Mouse (Mus musculus) heart, embryonic 15.5 days (tissue): ENCODE measurements around the gene Cenpu. TPM values are rescaled to one million over a fixed set of nuclear protein-coding genes. Genes with fewer than 3 reads are reported as not detected.

Experiments used
- ATAC-seq: fragments of 200-750 bp; cut with Nextera tagmentation; replicated peaks from 2 replicates; pipeline ENCODE4 v1.8.0; 2017; ENCODE audit warnings: low read depth, moderate TSS enrichment; ENCODE audit not compliant: insufficient number of reproducible peaks, insufficient read depth, low FRiP score
- H3K27ac ChIP-seq: fragments of 300-500 bp; sonication (generic); 2 replicates; pipeline ENCODE4 v1.5.1; 2015; ENCODE audit warnings: mild to moderate bottlenecking, inconsistent platforms
- H3K27me3 ChIP-seq: fragments of 300-500 bp; sonication (generic); 2 replicates; pipeline ENCODE4 v1.6.1; 2015; ENCODE audit warnings: inconsistent platforms
- H3K36me3 ChIP-seq: fragments of 300-500 bp; sonication (generic); 2 replicates; pipeline ENCODE4 v1.6.1; 2015; ENCODE audit warnings: mild to moderate bottlenecking, inconsistent platforms
- H3K4me1 ChIP-seq: fragments of 300-500 bp; sonication (generic); replicated peaks from 2 replicates; pipeline ENCODE4 v1.6.1; 2015; ENCODE audit warnings: inconsistent platforms
- H3K4me2 ChIP-seq: fragments of 300-500 bp; sonication (generic); 2 replicates; pipeline ENCODE4 v1.6.1; 2015; ENCODE audit warnings: inconsistent platforms, mild to moderate bottlenecking, moderate library complexity
- H3K4me3 ChIP-seq: fragments of 300-500 bp; sonication (generic); 2 replicates; pipeline ENCODE4 v1.5.1; 2015; ENCODE audit warnings: mild to moderate bottlenecking, inconsistent platforms
- H3K9ac ChIP-seq: fragments of 300-500 bp; sonication (generic); 2 replicates; pipeline ENCODE4 v1.6.1; 2015; ENCODE audit warnings: mild to moderate bottlenecking, inconsistent platforms
- H3K9me3 ChIP-seq: fragments of 300-500 bp; sonication (generic); replicated peaks from 2 replicates; pipeline ENCODE4 v1.6.1; 2016; ENCODE audit warnings: inconsistent platforms
- WGBS: fragments of 180-500 bp; shearing (Covaris S2); methylation state at CpG from one replicate; pipeline ENCODE4 v1.1.7; 2015; ENCODE audit warnings: mixed read lengths; 5-methylcytosine and 5-hydroxymethylcytosine counted together
- polyA plus RNA-seq: library from polyadenylated mRNA; unstranded; fragments of >200 nt; fragmentation: Nextera tagmentation; extraction: Ambion mirVana; gene quantifications from 2 replicates; pipeline ENCODE4 v1.2.1, GENCODE M21; 2015

The Cenpu gene
- polyA plus RNA-seq, 1 experiment from 2014 or later: 9.6 TPM

DNA sequence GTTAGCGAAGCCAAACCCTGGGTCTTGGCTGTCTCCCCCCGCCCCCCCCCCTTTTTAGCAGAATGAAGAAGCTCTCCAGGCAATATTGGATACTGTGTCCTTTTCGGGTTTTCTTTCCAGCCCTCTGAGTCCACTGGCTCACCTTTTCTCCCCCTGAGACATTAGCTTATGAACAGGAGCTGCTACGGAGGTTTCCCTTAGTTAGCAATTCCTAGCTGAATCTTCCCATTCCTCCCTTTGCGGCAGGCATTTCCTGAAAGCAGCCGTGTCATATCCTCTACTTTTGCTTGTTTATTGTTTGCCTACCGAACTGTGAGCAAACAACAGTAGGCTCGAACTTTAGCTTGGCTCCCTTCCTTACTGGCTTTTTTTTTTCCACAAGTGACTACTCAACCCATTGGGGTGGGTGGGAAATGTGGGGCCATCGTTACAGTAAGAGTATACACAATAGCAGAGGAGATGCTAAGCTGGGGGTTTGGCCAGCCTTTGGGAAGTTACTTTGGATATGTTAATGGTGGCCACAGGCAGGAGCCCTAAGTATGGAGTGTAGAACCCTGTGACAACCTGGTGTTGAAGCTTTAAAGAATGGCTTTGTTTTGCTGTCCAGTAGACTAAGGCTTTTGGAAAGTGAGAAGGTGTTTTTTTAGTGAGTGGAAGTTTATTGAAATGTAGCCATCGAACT, 67.0 kb downstream of the Cenpu start:
- H3K4me1 ChIP-seq: peaks cover 17% of the 10 kb centered on the region
- no peaks in the 10 kb centered on the region for H3K27me3 ChIP-seq
- no peaks in the 10 kb centered on the region for H3K36me3 ChIP-seq
- H3K9ac ChIP-seq: peak overlapping the region; percentile 72
- ATAC-seq: no peak
- peak overlapping the region; percentile 73 for H3K4me3 ChIP-seq
- H3K4me2 ChIP-seq: peak overlapping the region; percentile 78
- no peak overlapping the region for H3K27ac ChIP-seq
- WGBS: 12% methylated on average over 10 of the region's 10 CpGs
- no peaks in the 10 kb centered on the region for H3K9me3 ChIP-seq

DNA sequence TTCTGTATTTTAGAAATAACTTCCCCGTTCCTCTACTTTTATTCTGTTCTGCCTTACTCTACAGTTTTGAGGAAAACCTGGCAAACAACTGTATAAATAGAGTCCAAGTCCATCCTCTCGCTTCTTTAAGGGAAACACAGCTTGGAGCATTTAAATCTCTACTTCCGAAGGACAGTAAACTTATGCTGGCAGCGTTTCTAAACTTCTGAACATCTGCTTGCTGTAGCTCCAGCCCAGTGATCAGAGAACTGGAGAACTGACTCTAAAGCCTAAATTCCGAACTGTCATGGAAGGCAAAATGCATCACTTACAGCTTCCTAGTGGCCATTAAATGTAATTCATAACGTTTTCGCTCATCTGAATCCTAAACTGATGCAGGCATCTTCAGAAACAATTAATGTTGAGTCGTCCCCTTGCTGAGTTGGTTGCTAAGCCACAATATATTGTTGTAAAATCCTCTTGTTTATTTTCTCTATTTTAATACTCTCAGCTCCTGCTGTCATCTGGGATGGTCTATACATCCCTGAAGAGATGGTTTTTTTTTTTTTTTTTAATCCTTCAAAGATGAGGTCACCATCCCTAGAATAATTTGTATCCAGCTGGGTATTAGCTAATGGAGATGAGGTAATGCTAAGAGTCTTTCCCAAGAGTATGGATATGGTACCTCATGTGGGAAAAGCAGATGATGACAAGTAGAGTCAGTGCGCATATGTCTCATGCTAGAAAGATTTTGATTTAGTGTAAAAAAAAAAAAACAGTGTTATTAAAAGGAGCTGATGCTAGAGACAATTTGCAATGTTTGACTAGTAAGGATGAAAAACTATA, 70.8 kb downstream of the Cenpu start:
- Histone ChIP-seq H3K4me2 (no peak overlapping the region), H3K4me1 (peaks cover 25% of the 10 kb centered on the region), H3K36me3 (no peaks in the 10 kb centered on the region), H3K27ac (no peak overlapping the region), H3K9ac (no peak overlapping the region), H3K4me3 (no peak overlapping the region), H3K9me3 (no peaks in the 10 kb centered on the region), H3K27me3 (no peaks in the 10 kb centered on the region)
- ATAC-seq: no peak; the same call in 1 of the 2 replicates
- WGBS: 77% methylated on average over 9 of the region's 9 CpGs

DNA sequence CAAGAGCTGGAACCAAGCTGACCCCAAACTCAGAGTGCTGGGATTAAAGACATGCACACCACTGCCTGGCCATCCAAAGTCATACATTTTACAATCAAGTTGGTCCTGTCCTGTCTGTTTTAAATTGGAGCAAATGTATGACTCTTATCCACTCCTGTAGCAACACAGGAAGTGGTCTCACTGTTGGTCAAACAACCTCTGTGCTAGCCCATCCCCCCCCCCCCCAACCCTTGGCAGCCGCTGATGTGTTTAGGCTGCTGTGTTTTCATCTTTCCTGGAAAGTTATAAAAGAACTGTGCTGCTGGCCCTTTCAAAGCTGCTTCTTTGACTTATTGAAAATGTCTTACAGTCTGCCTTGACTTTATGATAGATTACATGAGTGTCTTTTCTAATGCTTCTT, 73.3 kb downstream of the Cenpu start:
- no peak overlapping the region for H3K27ac ChIP-seq
- WGBS: 57% methylated on average over 1 of the region's 1 CpGs
- peaks cover 12% of the 10 kb centered on the region; the same call in 1 of the 2 replicates for H3K4me1 ChIP-seq
- no peak for ATAC-seq
- H3K9ac ChIP-seq: no peak overlapping the region
- no peaks in the 10 kb centered on the region for H3K9me3 ChIP-seq
- H3K4me2 ChIP-seq: no peak overlapping the region
- H3K36me3 ChIP-seq: no peaks in the 10 kb centered on the region
- H3K27me3 ChIP-seq: no peaks in the 10 kb centered on the region
- no peak overlapping the region for H3K4me3 ChIP-seq

DNA sequence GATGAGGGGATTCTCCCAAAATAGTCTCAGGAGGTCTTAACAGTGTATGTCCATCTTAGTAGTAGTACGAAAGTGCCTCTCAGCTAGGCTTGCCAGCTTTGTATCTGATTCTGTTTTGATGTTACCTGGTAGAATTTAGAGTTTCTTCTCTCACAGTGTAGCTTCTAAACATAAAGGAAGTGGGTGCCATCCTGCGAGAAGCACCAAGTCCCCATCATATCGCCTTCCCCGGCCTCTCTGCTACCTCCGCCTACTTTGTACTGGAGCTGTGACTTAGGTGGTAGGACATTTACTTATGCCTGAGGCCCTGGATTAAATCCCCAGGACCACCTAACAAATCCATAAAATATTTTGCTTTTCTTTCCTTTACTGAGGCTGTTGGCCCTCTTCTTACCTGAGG, 74.8 kb downstream of the Cenpu start:
- H3K36me3 ChIP-seq: no peaks in the 10 kb centered on the region
- no peak overlapping the region for H3K4me3 ChIP-seq
- no peaks in the 10 kb centered on the region for H3K9me3 ChIP-seq
- no peak overlapping the region for H3K9ac ChIP-seq
- no peak overlapping the region for H3K4me2 ChIP-seq
- H3K4me1 ChIP-seq: peaks cover 12% of the 10 kb centered on the region; the same call in 1 of the 2 replicates
- ATAC-seq: no peak
- no peaks in the 10 kb centered on the region for H3K27me3 ChIP-seq
- 91% methylated on average over 5 of the region's 5 CpGs for WGBS
- H3K27ac ChIP-seq: no peak overlapping the region

DNA sequence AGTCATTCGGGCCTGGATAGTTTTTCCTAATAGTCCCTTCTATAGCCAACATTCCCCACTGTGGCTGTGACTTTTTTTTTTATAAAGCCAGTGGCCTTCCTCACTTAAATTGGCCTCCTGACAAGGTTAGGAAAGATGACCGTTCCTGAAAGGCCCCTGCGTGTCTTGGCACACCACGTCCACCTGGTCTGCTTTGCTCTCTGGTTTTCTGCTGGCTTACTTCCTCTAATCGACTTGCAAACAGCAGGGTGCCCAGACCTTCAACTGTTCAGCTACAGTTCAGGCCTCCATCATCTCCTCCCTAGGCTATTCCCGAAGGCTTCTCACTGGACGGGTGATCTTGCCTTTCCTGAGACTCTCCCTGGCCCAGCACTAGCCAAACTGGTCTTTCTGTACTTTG, 76.1 kb downstream of the Cenpu start:
- Histone ChIP-seq H3K9me3 (no peaks in the 10 kb centered on the region), H3K9ac (no peak overlapping the region), H3K4me2 (no peak overlapping the region), H3K4me1 (peaks cover 12% of the 10 kb centered on the region; the same call in 1 of the 2 replicates), H3K27ac (no peak overlapping the region), H3K36me3 (peaks cover 6% of the 10 kb centered on the region; the same call in 1 of the 2 replicates), H3K4me3 (no peak overlapping the region), H3K27me3 (no peaks in the 10 kb centered on the region)
- no peak for ATAC-seq
- WGBS: 74% methylated on average over 7 of the region's 7 CpGs

DNA sequence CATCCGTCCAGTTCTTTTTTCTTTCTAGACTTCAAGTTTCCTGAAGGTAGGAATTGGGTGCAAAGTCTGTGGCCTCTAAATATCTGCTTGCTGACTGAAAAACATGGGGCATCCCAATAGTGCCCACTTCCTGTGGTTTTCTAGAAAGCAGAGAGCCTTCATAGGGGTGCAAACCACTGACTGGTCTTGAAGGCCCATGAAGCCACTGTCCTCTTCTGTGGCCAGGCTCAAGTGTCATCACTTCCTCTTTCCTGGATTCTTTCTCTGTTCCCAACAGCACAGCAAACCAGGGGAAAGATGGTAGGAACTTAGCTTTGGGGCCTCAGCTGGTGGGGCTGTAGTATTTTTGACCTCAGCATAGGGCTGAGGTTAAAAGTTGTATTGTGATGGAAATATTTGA, 76.8 kb downstream of the Cenpu start:
- Histone ChIP-seq H3K27me3 (no peaks in the 10 kb centered on the region), H3K27ac (no peak overlapping the region), H3K36me3 (peaks cover 13% of the 10 kb centered on the region; the same call in 1 of the 2 replicates), H3K4me1 (peaks cover 12% of the 10 kb centered on the region; the same call in 1 of the 2 replicates), H3K4me2 (no peak overlapping the region), H3K9me3 (no peaks in the 10 kb centered on the region), H3K4me3 (no peak overlapping the region), H3K9ac (no peak overlapping the region)
- no peak for ATAC-seq
- WGBS: 94% methylated on average over 1 of the region's 1 CpGs

Other genes starting within 250 kb of the Cenpu start
- gene Acsl1, start 81.0 kb upstream of the Cenpu start, polyA plus RNA-seq: 53.7 and 59.9 TPM in 2 replicates
- gene Primpol, start 65.2 kb downstream of the Cenpu start, polyA plus RNA-seq: 8.7 and 9.8 TPM in 2 replicates
- gene Casp3, start 65.3 kb downstream of the Cenpu start, polyA plus RNA-seq: 48.1 and 52.8 TPM in 2 replicates
- 18.9 and 19.9 TPM in 2 replicates for gene Irf2, start 187.7 kb downstream of the Cenpu start, polyA plus RNA-seq